Mouse (Mus musculus) heart, embryonic 14.5 days (tissue): ENCODE measurements around the gene 4930407I10Rik. TPM values are rescaled to one million over a fixed set of nuclear protein-coding genes. Genes with fewer than 3 reads are reported as not detected.

Experiments
- ATAC-seq: fragments of 200-750 bp; cut with Nextera tagmentation; 2 replicates; pipeline ENCODE4 v1.8.0; 2017; ENCODE audit warnings: low read depth, moderate TSS enrichment; ENCODE audit not compliant: insufficient number of reproducible peaks, insufficient read depth, low FRiP score
- H3K27ac ChIP-seq, 2 experiments: fragments of 200-500 bp in 1 of 2; fragments of 300-500 bp in 1 of 2; sonication (generic) in 1 of 2; replicated peaks in 1 of 2; 2 replicates each; pipeline ENCODE4 v1.5.1; 2012 to 2014; ENCODE audit warnings: low read depth in 2 of 2, low read length in 2 of 2, control low read depth in 1 of 2, mild to moderate bottlenecking in 1 of 2, mixed read lengths in 1 of 2; ENCODE audit not compliant: control insufficient read depth in 1 of 2, insufficient read depth in 1 of 2
- H3K27me3 ChIP-seq: fragments of 300-500 bp; sonication (generic); 2 replicates; pipeline ENCODE4 v1.6.1; 2014; ENCODE audit warnings: mild to moderate bottlenecking, low read length, control low read depth; ENCODE audit not compliant: control insufficient read depth, insufficient read depth
- H3K36me3 ChIP-seq: fragments of 300-500 bp; sonication (generic); 2 replicates; pipeline ENCODE4 v1.6.1; 2014; ENCODE audit warnings: mild to moderate bottlenecking, control low read depth, low read length, mixed read lengths; ENCODE audit not compliant: control insufficient read depth, insufficient read depth
- H3K4me1 ChIP-seq, 2 experiments: fragments of 200-500 bp in 1 of 2; fragments of 300-500 bp in 1 of 2; sonication (generic) in 1 of 2; 2 replicates each; pipeline ENCODE4 v1.6.1; 2012 to 2014; ENCODE audit warnings: low read length in 2 of 2, control low read depth in 1 of 2, mixed read lengths in 1 of 2; ENCODE audit not compliant: control insufficient read depth in 2 of 2, insufficient read depth in 2 of 2
- H3K4me2 ChIP-seq: fragments of 300-500 bp; sonication (generic); 2 replicates; pipeline ENCODE4 v1.6.1; 2014; ENCODE audit warnings: mild to moderate bottlenecking, low read length
- H3K4me3 ChIP-seq, 2 experiments: fragments of 200-500 bp in 1 of 2; fragments of 300-500 bp in 1 of 2; sonication (generic) in 1 of 2; 2 replicates each; pipeline ENCODE4 v1.5.1; 2012 to 2014; ENCODE audit warnings: low read length in 2 of 2, mild to moderate bottlenecking in 2 of 2, control low read depth in 1 of 2, low read depth in 1 of 2, moderate library complexity in 1 of 2; ENCODE audit not compliant: control insufficient read depth in 1 of 2, insufficient read depth in 1 of 2
- H3K9ac ChIP-seq: fragments of 300-500 bp; sonication (generic); 2 replicates; pipeline ENCODE4 v1.6.1; 2014; ENCODE audit warnings: mild to moderate bottlenecking, low read length
- H3K9me3 ChIP-seq: fragments of 300-500 bp; sonication (generic); 2 replicates; pipeline ENCODE4 v1.6.1; 2016; ENCODE audit warnings: low read length, control low read depth; ENCODE audit not compliant: control insufficient read depth
- WGBS: fragments of 180-500 bp; shearing (Covaris S2); extraction: QIAGEN DNeasy Blood & Tissue Kit; methylation state at CpG from one replicate; pipeline ENCODE4 v1.1.7; 2014; 5-methylcytosine and 5-hydroxymethylcytosine counted together
- polyA plus RNA-seq: library from polyadenylated mRNA; unstranded; fragments of >200 nt; fragmentation: Nextera tagmentation; extraction: Ambion mirVana; gene quantifications from 2 replicates; pipeline ENCODE4 v1.2.1, GENCODE M21; 2014

The 4930407I10Rik gene
- polyA plus RNA-seq, 1 experiment from 2014 or later, result not detected

DNA sequence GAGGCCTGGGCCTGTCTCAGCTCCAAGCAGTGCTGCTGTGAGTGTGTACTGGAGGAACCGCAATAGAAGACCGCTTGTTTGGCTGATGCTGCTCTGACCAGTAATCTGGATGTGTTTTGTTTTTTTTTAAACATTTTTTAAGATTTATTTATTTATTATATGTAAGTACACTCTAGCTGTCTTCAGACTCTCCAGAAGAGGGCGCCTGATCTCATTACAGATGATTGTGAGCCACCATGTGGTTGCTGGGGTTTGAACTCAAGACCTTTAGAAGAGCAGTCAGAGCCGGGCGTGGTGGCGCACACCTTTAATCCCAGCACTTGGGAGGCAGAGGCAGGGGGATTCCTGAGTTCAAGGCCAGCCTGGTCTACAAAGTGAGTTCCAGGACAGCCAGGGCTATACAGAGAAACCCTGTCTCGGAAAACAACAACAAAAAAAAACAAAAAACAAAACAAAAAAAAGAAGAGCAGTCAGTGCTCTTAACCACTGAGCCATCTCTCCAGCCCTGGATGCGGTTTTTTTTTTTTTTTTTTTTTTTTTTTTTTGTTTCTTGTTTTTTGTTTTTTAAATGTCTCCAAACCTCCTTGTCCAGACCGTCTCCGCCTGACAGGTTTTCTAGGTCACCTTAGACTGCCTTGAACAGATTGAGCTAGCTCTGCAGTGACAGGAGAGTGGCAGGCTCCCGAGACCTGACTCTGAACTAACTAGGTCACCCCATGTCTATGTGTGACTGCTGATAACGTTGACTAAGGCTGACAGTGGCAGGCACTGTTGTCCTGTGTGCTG is 22.9 kb upstream of the 4930407I10Rik start:
- H3K9me3 ChIP-seq, result no peaks in the 10 kb centered on the region
- no peak overlapping the region for H3K4me3 ChIP-seq
- H3K27me3 ChIP-seq, result no peaks in the 10 kb centered on the region
- H3K4me1 ChIP-seq, result no peaks in the 10 kb centered on the region
- no peak overlapping the region for H3K27ac ChIP-seq
- H3K9ac ChIP-seq, result no peak overlapping the region
- WGBS, result 72% methylated on average over 12 of the region's 12 CpGs
- no peak overlapping the region for H3K4me2 ChIP-seq
- H3K36me3 ChIP-seq, result peaks cover 77% of the 10 kb centered on the region
- no peak for ATAC-seq

- H3K9ac ChIP-seq, result no peak overlapping the region
- peaks cover 72% of the 10 kb centered on the region for H3K36me3 ChIP-seq
- no peak overlapping the region for H3K4me2 ChIP-seq
- no peaks in the 10 kb centered on the region for H3K27me3 ChIP-seq
- no peak overlapping the region for H3K4me3 ChIP-seq
- 97% methylated on average over 1 of the region's 1 CpGs for WGBS
- peaks cover 0 to 2% of the 10 kb centered on the region in 2 experiments; a peak in 1 of 4 replicates for H3K4me1 ChIP-seq
- no peak for ATAC-seq
- no peak overlapping the region for H3K27ac ChIP-seq
- no peaks in the 10 kb centered on the region for H3K9me3 ChIP-seq
Measured at GRCm38 (mm10) chr15:82040650-82041049, 18.3 kb upstream of the 4930407I10Rik start.

- ATAC-seq, result no peak
- 0 out of 2 replicates have a peak, but pooled peaks cover 3% of the 10 kb centered on the region for H3K27me3 ChIP-seq
- H3K4me1 ChIP-seq, result peaks cover 4 to 12% of the 10 kb centered on the region in 2 experiments; a peak in 3 of 4 replicates
- peaks cover 41% of the 10 kb centered on the region for H3K36me3 ChIP-seq
- WGBS, result 97% methylated on average over 7 of the region's 7 CpGs
- no peak overlapping the region for H3K9ac ChIP-seq
- no peaks in the 10 kb centered on the region for H3K9me3 ChIP-seq
- no peak overlapping the region for H3K4me3 ChIP-seq
- H3K27ac ChIP-seq, result no peak overlapping the region
- no peak overlapping the region for H3K4me2 ChIP-seq
Measured at GRCm38 (mm10) chr15:82044166-82044784, 14.7 kb upstream of the 4930407I10Rik start.

DNA sequence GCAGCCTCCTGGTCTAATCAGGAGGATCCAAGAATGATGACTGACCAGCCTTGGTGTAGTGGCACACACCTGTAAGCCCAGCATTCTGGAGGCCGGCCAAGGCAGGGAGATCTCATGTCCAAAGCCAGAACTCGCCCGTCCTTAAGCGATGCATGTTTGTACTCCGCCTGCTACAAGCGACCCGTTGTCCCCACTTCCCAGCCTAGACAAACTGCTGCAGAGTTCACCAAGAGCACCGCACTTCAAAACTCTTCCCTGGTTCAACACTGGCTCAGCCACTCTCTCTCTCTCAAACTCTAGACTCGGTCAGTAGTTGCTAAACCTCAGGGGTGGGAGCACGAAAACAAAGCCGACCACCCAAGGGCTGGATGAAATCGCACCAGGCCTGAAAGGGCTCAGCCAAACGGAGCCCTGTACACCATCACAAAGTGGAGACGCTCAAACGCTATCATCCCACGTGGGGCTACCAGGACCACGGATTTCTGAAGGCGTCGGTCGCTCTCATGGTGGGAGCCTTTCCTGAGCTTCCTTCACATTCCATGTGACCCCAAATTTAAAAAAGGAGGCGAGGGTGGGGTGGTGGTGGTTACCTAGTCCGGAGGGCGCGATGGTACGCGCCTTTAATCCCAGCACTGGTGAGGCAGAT is 12.6 kb upstream of the 4930407I10Rik start:
- no peaks in the 10 kb centered on the region for H3K9me3 ChIP-seq
- under 1% methylated on average over 26 of the region's 26 CpGs for WGBS
- H3K4me2 ChIP-seq, result peak overlapping the region; percentile 83
- H3K27ac ChIP-seq, result peak overlapping the region in 1 of 2 experiments; percentile 66; a peak in 2 of 4 replicates
- peaks cover 4 to 12% of the 10 kb centered on the region in 2 experiments; a peak in 3 of 4 replicates for H3K4me1 ChIP-seq
- H3K9ac ChIP-seq, result peak overlapping the region; percentile 96
- H3K27me3 ChIP-seq, result 0 out of 2 replicates have a peak, but pooled peaks cover 3% of the 10 kb centered on the region
- peaks cover 22% of the 10 kb centered on the region for H3K36me3 ChIP-seq
- ATAC-seq, result peak; percentile 42
- peak overlapping the region; percentile 86 to 89 for H3K4me3 ChIP-seq

- Histone ChIP-seq H3K4me3 (peak within 1 kb of the TSS; percentile 86 to 89), H3K4me2 (peak within 1 kb of the TSS; percentile 83), H3K4me1 (peaks cover 4 to 12% of the 10 kb centered on the region in 2 experiments; a peak in 3 of 4 replicates), H3K27ac (peak within 1 kb of the TSS; percentile 66 to 81), H3K9ac (peak within 1 kb of the TSS; percentile 96), H3K27me3 (0 out of 2 replicates have a peak, but pooled peaks cover 3% of the 10 kb centered on the region), H3K9me3 (no peaks in the 10 kb centered on the region), H3K36me3 (peaks cover 20% of the 10 kb centered on the region)
- peak; percentile 59; the same call in 1 of the 2 replicates for ATAC-seq
- WGBS, result under 1% methylated on average over 73 of the region's 74 CpGs
Measured at GRCm38 (mm10) chr15:82047080-82047883, 11.7 kb upstream of the 4930407I10Rik start, which contains the start of gene Snu13. Snu13 (minus strand) TSS chr15:82047598.

DNA sequence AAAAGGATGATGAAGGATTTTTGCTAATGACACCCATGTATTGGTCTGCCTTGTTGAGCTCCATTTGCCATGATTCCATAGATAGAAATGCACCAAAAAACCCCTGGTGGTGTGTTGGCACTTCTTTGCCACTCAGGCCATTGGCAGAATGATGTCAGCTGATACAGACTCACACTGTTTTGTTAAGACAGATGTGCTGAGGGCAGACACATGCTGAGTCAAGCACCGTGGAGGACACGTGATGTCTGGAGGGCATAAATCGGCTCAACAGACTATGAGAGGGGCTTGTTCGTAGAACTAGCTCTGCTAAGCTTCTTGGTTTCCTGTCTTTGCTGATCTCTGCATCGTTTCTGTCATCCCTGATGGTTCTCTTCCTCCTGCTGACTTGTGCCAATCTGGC is 6.4 kb upstream of the 4930407I10Rik start:
- H3K36me3 ChIP-seq, result no peaks in the 10 kb centered on the region
- WGBS, result 50% methylated on average over 5 of the region's 5 CpGs
- no peak overlapping the region for H3K27ac ChIP-seq
- no peak overlapping the region for H3K4me3 ChIP-seq
- H3K4me1 ChIP-seq, result no peaks in the 10 kb centered on the region
- H3K4me2 ChIP-seq, result no peak overlapping the region
- no peak overlapping the region for H3K9ac ChIP-seq
- H3K9me3 ChIP-seq, result no peaks in the 10 kb centered on the region
- 0 out of 2 replicates have a peak, but pooled peaks cover 3% of the 10 kb centered on the region for H3K27me3 ChIP-seq
- ATAC-seq, result no peak

GRCm38 (mm10) chr15:82063909-82064308 is 5.0 kb downstream of the 4930407I10Rik start:
- Histone ChIP-seq H3K4me3 (no peak overlapping the region), H3K27me3 (peaks cover 41% of the 10 kb centered on the region), H3K4me2 (no peak overlapping the region), H3K36me3 (no peaks in the 10 kb centered on the region), H3K27ac (no peak overlapping the region), H3K9me3 (no peaks in the 10 kb centered on the region), H3K4me1 (no peaks in the 10 kb centered on the region), H3K9ac (no peak overlapping the region)
- 62% methylated on average over 14 of the region's 14 CpGs for WGBS
- ATAC-seq, result no peak
